Mouse (Mus musculus): ENCODE measurements around the gene Olfr1225.
"Not testable (repeated sequence)": the region's sequence is repeated elsewhere in the genome, so short reads cannot be mapped to it uniquely, and the experiment has no call there.

Olfr1225 gene

GRCm38 (mm10) chr2:89174569-89174968 lies at the start of gene Olfr1225:
Olfr1225 (minus strand) TSS chr2:89174669.
- no peak for DNase-seq

- no peak for DNase-seq
Measured at GRCm38 (mm10) chr2:89199948-89200347, 25.5 kb upstream of the Olfr1225 start, which contains the start of gene Olfr1226. Olfr1226 (minus strand) TSS chr2:89200048.

GRCm38 (mm10) chr2:89196325-89196982 lies 22.0 kb upstream of the Olfr1225 start:
- DNase-seq, result no peak

GRCm38 (mm10) chr2:89164711-89165110 lies 9.8 kb downstream of the Olfr1225 start:
- not testable (repeated sequence) for DNase-seq

GRCm38 (mm10) chr2:89163991-89164390 lies 10.5 kb downstream of the Olfr1225 start, which contains the start of gene Olfr1224-ps1:
Olfr1224-ps1 (minus strand) TSS chr2:89164091.
- not testable (repeated sequence) for DNase-seq

- DNase-seq, result no peak
Measured at GRCm38 (mm10) chr2:89151460-89151859, 23.0 kb downstream of the Olfr1225 start, which contains the start of gene Olfr1223. Olfr1223 (minus strand) TSS chr2:89151560.

GRCm38 (mm10) chr2:89132954-89133353 lies 41.5 kb downstream of the Olfr1225 start, which contains the start of gene Olfr1222:
Olfr1222 (minus strand) TSS chr2:89133054.
- no peak for DNase-seq
